Mouse (Mus musculus) ovary, postnatal 10 days (tissue): ENCODE measurements around the gene Utp11.
A peak's percentile ranks its signal among the peaks of the same experiment; 100 is the strongest.
"Not testable (repeated sequence)": the region's sequence is repeated elsewhere in the genome, so short reads cannot be mapped to it uniquely, and the experiment has no call there.

ENCODE experiments used
- DNase-seq: peaks from one replicate; pipeline ENCODE4 v3.0.0; 2022; ENCODE audit warnings: low spot score

The Utp11 gene

GRCm38 (mm10) chr4:124693135-124693894, at the start of gene Utp11:
Gene Utp11, minus strand, starts transcription at chr4:124693600.
- DNase-seq = no peak

GRCm38 (mm10) chr4:124742839-124743238, 49.4 kb upstream of the Utp11 start:
- DNase-seq = no peak

- DNase-seq = peak; percentile 60
Measured at GRCm38 (mm10) chr4:124741376-124742343, 48.3 kb upstream of the Utp11 start, which contains the start of gene Inpp5b. Gene Inpp5b, plus strand, starts transcription at chr4:124741850.

- no peak for DNase-seq
Measured at GRCm38 (mm10) chr4:124738783-124739182, 45.4 kb upstream of the Utp11 start.

GRCm38 (mm10) chr4:124738013-124738412, 44.6 kb upstream of the Utp11 start:
- no peak for DNase-seq

GRCm38 (mm10) chr4:124737486-124737885, 44.1 kb upstream of the Utp11 start:
- DNase-seq = no peak

- no peak for DNase-seq
Measured at GRCm38 (mm10) chr4:124736952-124737351, 43.6 kb upstream of the Utp11 start.

- DNase-seq = no peak
Measured at GRCm38 (mm10) chr4:124726121-124726520, 32.7 kb upstream of the Utp11 start.

GRCm38 (mm10) chr4:124719101-124719500, 25.7 kb upstream of the Utp11 start:
- no peak for DNase-seq

GRCm38 (mm10) chr4:124714545-124715481, 21.4 kb upstream of the Utp11 start, which contains the start of gene Sf3a3:
Gene Sf3a3, plus strand, starts transcription at chr4:124714776.
- peak; percentile 86 for DNase-seq

- DNase-seq = not testable (repeated sequence)
Measured at GRCm38 (mm10) chr4:124713850-124714249, 20.4 kb upstream of the Utp11 start.

GRCm38 (mm10) chr4:124712618-124713017, 19.2 kb upstream of the Utp11 start:
- no peak for DNase-seq

GRCm38 (mm10) chr4:124710776-124711291, 17.4 kb upstream of the Utp11 start:
- DNase-seq = no peak

- no peak for DNase-seq
Measured at GRCm38 (mm10) chr4:124709961-124710446, 16.6 kb upstream of the Utp11 start.

GRCm38 (mm10) chr4:124708518-124709477, 15.4 kb upstream of the Utp11 start:
- DNase-seq = peak; percentile 82

GRCm38 (mm10) chr4:124708200-124708517, 14.8 kb upstream of the Utp11 start:
- DNase-seq = not testable (repeated sequence)

GRCm38 (mm10) chr4:124707381-124708199, 14.2 kb upstream of the Utp11 start:
- not testable (repeated sequence) for DNase-seq

- no peak for DNase-seq
Measured at GRCm38 (mm10) chr4:124705661-124706269, 12.4 kb upstream of the Utp11 start.
